ENCODE assay signal across 32 mouse cellular contexts in the genomic region with DNA sequence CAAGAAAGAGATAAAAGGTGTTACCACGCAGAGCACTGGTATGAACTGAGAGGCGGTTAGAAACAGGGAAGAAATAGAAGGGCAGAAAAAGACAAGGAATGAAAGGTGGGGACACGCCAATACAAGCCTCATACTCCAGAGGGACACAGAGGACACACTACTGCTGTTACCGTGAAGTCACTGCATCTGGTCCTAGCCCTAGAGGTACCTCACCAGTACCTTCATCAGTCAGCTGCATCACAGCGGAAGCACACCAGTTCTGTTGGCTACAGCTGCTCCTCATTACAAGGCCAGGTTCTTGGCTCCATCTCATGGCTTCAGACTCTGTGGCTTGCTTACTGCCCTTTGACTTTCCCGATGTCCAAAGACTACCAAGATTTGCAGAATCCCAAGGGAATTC. TPM values are rescaled to one million over a fixed set of nuclear protein-coding genes. Genes with fewer than 3 reads are reported as not detected.
DNase-seq lines count a peak whose midpoint lies in the region; ATAC-seq and TF ChIP-seq lines count a peak whose summit lies in the region.
"Had no signal": no experiment of that assay in that cellular context is flagged by ENCODE, and none has a peak within 500 bp of the region (broad histone marks: within the 10 kb centered on the region; RNA-seq: fewer than 3 reads in every experiment).

No protein-coding gene starts in this region.

- ATAC-seq in megakaryocyte, adult 5-6 weeks (ENCODE audit: poor library complexity, severe bottlenecking), result no peak
- ATAC-seq: forebrain, embryonic 13.5 days; hindbrain, postnatal 0 days; inflammation-experienced regulatory T-cells, adult 6 months had no signal

- no peak for TF ChIP-seq CTCF in embryonic fibroblast, embryonic 13.5 days (IDR thresholded peaks at IDR 0.05; ENCODE audit: borderline replicate concordance, insufficient read depth, low read length)

- H3K36me3 ChIP-seq in megakaryocyte, embryonic 14.5 days (replicated peaks; ENCODE audit: low read length), result no peaks in the 10 kb centered on the region
- H3K36me3 ChIP-seq: embryonic facial prominence, embryonic 10.5 days; embryonic facial prominence, embryonic 13.5 days; forebrain, embryonic 10.5 days; G1E; heart, embryonic 12.5 days; heart, embryonic 15.5 days had no signal

- no peaks in the 10 kb centered on the region for H3K4me1 ChIP-seq in megakaryocyte, embryonic 14.5 days
- peaks cover 22% of the 10 kb centered on the region; the same call in 1 of the 2 replicates for H3K4me1 ChIP-seq in embryonic fibroblast, embryonic 13.5 days (ENCODE audit: control insufficient read depth, insufficient read depth, low read length)
- H3K4me1 ChIP-seq: embryonic facial prominence, embryonic 10.5 days; embryonic facial prominence, embryonic 13.5 days; forebrain, embryonic 10.5 days; forebrain, embryonic 13.5 days; heart, embryonic 12.5 days; heart, embryonic 15.5 days had no signal

- intact Hi-C loops in heart, postnatal 10 days (cut with DNase I), result no loop called here

- peak overlapping the region; percentile 91 for H3K27ac ChIP-seq in embryonic fibroblast, embryonic 13.5 days (ENCODE audit: insufficient read depth, low read length)
- H3K27ac ChIP-seq: embryonic facial prominence, embryonic 10.5 days; embryonic facial prominence, embryonic 13.5 days; forebrain, embryonic 10.5 days; forebrain, embryonic 13.5 days; heart, embryonic 15.5 days; hindbrain, embryonic 14.5 days; hindbrain, postnatal 0 days had no signal

- H3K4me3 ChIP-seq in megakaryocyte, embryonic 14.5 days (replicated peaks), result peak overlapping the region; percentile 40
- no peak overlapping the region for H3K4me3 ChIP-seq in embryonic fibroblast, embryonic 13.5 days (ENCODE audit: insufficient read depth, low read length)
- H3K4me3 ChIP-seq: embryonic facial prominence, embryonic 10.5 days; embryonic facial prominence, embryonic 13.5 days; forebrain, embryonic 10.5 days; forebrain, embryonic 13.5 days; heart, embryonic 12.5 days; heart, embryonic 15.5 days had no signal

- no peaks in the 10 kb centered on the region for H3K9me3 ChIP-seq in megakaryocyte, embryonic 14.5 days
- H3K9me3 ChIP-seq: embryonic facial prominence, embryonic 10.5 days; embryonic facial prominence, embryonic 13.5 days; forebrain, embryonic 10.5 days; forebrain, embryonic 13.5 days; G1E; heart, embryonic 12.5 days; heart, embryonic 15.5 days had no signal

- no peak for TF ChIP-seq POLR2A in embryonic fibroblast, embryonic 13.5 days (IDR thresholded peaks at IDR 0.05; ENCODE audit: low read depth, low read length)

- H3K27me3 ChIP-seq in megakaryocyte, embryonic 14.5 days (replicated peaks), result peaks cover 6% of the 10 kb centered on the region
- H3K27me3 ChIP-seq: CH12.LX; embryonic facial prominence, embryonic 13.5 days; forebrain, embryonic 13.5 days; heart, embryonic 12.5 days; heart, embryonic 15.5 days had no signal

- DNase-seq in heart, adult 11 months, result peak; percentile 49
- DNase-seq in heart, postnatal 10 days, result no peak
- DNase-seq in thymus, postnatal 25 days, result no peak
- DNase-seq: B cell, adult 2 months; cerebellum, adult 11 months; cerebellum, adult 2 months; cerebellum, adult 9-11 months; cerebellum, postnatal 36 days; embryo, embryonic 11 days; gastrocnemius, postnatal 10 days; gastrocnemius, postnatal 36 days; heart, postnatal 14 days; heart, postnatal 4 days had no signal

RNA-seq across cellular contexts. Expression of gene Dhrs9, which starts 21.6 kb away (rescaled TPM):
- 1 to 10 TPM in 1 of 2 experiments, under 1 TPM in 1; 0.60 to 4.0 TPM for total RNA-seq in heart, postnatal 10 days (2021)
- polyA plus RNA-seq in megakaryocyte, embryonic 14.5 days (2012; ENCODE audit: insufficient read depth, low replicate concordance), result not detected in 2 replicates
- total RNA-seq in megakaryocyte, adult 5-6 weeks (2015), result 12.4 and 13.8 TPM in 2 replicates
- 16.2 and 17.2 TPM in 2 replicates for total RNA-seq in megakaryocyte, adult 5-6 weeks (2017)
- 5.9 and 6.3 TPM in 2 replicates for polyA plus RNA-seq in embryonic fibroblast, embryonic 13.5 days (2011; ENCODE audit: insufficient read length, low read depth, missing spikeins)
- total RNA-seq: CH12.LX; gastrocnemius, postnatal 36 days; hindbrain, postnatal 0 days had no signal
- polyA plus RNA-seq: cerebellum, adult 2 months; cortical plate, adult 2 months; embryonic facial prominence, embryonic 10.5 days; embryonic facial prominence, embryonic 13.5 days; forebrain, embryonic 10.5 days; forebrain, embryonic 13.5 days; forebrain, embryonic 16.5 days; G1E; hindbrain, embryonic 11.5 days; hindbrain, embryonic 14.5 days; hindbrain, postnatal 0 days; inflammation-experienced regulatory T-cells, adult 6 months had no signal

RNA-seq across cellular contexts. Expression of gene Abcb11, which starts 59.5 kb away (rescaled TPM):
- not detected for total RNA-seq in heart, postnatal 10 days (2021)
- 0.03 TPM in 1 of 2 replicates, not detected in the other for polyA plus RNA-seq in megakaryocyte, embryonic 14.5 days (2012; ENCODE audit: insufficient read depth, low replicate concordance)
- total RNA-seq in megakaryocyte, adult 5-6 weeks (2015), result not detected in 2 replicates
- not detected in 2 replicates for total RNA-seq in megakaryocyte, adult 5-6 weeks (2017)
- not detected in 2 replicates for polyA plus RNA-seq in embryonic fibroblast, embryonic 13.5 days (2011; ENCODE audit: insufficient read length, low read depth, missing spikeins)
- total RNA-seq: gastrocnemius, postnatal 36 days; granulocyte monocyte progenitor cell, adult 5-6 weeks; heart, postnatal 14 days; heart, postnatal 4 days; hindbrain, postnatal 0 days had no signal
- polyA plus RNA-seq: adrenal gland, adult 2 months; cerebellum, adult 2 months; cortical plate, adult 2 months; embryonic facial prominence, embryonic 10.5 days; embryonic facial prominence, embryonic 13.5 days; forebrain, embryonic 10.5 days; forebrain, embryonic 13.5 days; G1E; heart, embryonic 12.5 days; heart, embryonic 15.5 days; inflammation-experienced regulatory T-cells, adult 6 months had no signal
